Mouse (Mus musculus): ENCODE measurements around the gene Lemd1.
A peak's percentile ranks its signal among the peaks of the same experiment; 100 is the strongest.

The Lemd1 gene

GRCm38 (mm10) chr1:132291706-132292105 lies 100.5 kb downstream of the Lemd1 start:
- DNase-seq (ENCODE audit: low spot score) = peak; percentile 9

DNA sequence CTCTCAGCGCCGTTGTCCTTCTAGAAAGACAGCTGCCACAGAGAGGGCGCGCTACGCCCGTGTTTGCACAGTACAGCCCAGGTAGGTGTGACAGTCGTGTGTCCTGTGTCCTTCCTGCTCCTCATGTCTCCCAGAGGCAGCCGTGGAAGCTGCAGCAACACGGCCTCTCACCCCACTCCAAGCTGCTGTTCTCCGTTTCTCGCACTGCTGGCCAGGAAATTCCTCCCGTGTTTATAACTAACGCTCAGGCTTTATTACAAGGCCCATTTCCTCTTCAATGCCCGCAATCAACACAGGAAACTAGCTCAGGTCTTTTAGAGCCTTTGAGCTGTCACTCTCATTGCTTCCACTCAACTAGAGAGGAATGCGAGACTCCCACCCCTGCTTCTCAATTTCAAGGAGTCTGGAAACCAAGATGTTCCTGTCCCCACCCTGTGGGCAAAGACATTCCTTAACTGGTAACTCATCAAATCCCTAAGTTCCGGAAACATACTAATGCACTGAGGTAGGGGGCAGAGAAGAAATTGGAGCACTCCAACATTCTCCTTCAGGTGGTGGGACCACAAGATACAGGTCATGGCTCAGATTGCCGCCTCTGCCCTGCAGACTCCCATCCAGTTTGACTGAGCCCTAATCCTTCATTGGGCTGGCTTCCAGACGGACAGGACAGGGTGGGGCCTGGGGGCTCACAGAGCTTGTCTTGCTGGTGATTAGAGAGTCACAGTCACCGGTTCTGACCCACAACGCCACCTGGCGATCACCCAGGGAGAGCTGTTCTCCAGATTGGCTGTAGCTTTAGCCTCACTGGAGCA lies 101.3 kb downstream of the Lemd1 start:
- peak; percentile 58 for DNase-seq (ENCODE audit: low spot score)

DNA sequence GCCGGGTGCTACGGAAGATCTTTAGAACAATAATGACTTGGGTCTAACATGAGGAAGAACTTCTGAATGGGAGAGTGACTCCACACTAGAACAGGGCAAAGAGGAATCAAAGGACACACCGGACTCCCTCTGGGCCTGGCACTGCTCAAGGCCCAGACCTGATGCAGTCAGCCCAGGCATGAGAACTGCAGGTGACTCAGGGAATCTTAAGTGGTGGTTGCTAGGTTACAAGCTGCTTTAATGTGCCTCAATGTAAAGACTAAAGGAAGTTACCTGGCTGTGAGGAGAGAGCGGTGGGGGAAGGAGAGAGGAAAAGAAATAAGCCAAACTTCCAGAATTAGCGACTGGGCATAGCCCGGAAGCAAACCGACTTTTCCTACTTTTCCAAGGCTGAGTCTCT lies 104.3 kb downstream of the Lemd1 start:
- no peak for DNase-seq (ENCODE audit: low spot score)

DNA sequence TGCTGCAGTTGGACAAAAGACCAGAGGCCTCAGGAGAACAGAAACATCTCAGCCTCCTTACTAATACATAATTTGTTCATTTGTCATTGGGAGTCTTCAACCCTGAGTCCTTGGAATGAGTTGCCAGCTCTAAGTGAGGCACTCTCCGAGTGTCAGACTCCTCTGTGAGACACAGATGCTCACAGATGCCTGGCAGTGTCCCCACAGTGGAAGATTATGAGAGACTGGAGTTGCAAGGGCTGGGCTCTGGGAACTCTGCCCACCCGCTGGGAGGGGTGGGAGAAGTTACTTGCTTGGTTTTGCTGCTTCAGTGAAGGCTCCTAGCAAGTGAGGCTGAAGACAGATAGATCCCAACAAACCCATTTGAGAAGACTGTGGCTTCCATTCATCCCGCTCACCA lies 104.8 kb downstream of the Lemd1 start:
- peak; percentile 25 for DNase-seq (ENCODE audit: low spot score)

DNA sequence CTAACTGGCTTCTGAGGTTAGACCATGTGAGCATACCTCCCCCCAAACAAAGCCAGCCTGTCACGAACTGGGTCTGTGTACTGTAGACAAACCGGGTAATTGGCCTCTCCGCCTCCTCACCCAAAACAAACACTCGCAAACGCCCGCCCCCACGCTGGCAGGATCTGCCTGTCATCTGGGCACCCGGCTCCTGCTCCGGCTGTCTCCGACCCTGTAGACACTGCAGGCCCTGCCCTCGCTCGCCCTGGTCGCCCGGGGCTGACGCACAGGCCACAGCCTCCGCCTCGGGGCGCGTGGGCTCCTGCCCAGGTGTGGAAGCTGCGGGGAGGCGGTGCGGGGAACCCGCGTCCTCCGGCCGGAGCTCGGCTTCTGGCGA lies 107.2 kb downstream of the Lemd1 start, which contains the start of gene Klhdc8a:
Gene Klhdc8a (plus strand): TSS at position 202 of the 376 bp plus-strand sequence.
- DNase-seq (ENCODE audit: low spot score) = peak; percentile 55

DNA sequence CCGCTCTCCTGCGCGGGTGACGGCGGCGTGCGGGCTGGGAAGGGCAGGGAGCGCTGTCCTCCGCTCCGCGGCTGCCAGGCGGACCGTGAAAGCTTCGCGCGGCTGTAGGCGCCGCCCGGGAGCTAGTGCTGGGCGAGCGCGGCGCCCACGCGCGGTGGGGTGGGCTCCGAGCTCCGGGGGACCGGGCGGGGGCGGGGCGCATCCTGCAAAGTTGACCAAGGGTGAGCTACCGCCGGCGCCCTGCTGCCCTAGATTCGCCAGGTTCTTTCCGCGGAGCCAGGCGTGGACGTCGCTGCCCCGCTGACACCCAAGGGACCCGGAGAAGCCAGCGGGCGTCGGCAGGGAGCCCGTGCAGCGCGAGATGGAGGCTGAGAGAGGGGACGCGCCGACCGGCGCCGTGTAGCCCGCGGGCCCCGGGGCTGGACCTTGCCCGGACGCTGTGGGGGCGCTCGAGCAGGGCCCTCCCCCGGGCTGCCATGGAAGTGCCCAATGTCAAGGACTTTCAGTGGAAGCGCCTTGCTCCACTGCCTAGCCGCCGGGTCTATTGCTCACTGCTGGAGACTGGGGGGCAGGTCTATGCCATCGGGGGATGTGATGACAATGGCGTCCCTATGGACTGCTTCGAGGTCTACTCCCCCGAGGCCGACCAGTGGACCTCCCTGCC lies 107.7 kb downstream of the Lemd1 start:
- peak; percentile 18 for DNase-seq (ENCODE audit: low spot score)

GRCm38 (mm10) chr1:132299744-132300143 lies 108.5 kb downstream of the Lemd1 start:
- no peak for DNase-seq (ENCODE audit: low spot score)

GRCm38 (mm10) chr1:132301242-132301641 lies 110.0 kb downstream of the Lemd1 start:
- no peak for DNase-seq (ENCODE audit: low spot score)

- DNase-seq (ENCODE audit: low spot score) = no peak
Measured at GRCm38 (mm10) chr1:132302341-132302866, 111.2 kb downstream of the Lemd1 start.

DNA sequence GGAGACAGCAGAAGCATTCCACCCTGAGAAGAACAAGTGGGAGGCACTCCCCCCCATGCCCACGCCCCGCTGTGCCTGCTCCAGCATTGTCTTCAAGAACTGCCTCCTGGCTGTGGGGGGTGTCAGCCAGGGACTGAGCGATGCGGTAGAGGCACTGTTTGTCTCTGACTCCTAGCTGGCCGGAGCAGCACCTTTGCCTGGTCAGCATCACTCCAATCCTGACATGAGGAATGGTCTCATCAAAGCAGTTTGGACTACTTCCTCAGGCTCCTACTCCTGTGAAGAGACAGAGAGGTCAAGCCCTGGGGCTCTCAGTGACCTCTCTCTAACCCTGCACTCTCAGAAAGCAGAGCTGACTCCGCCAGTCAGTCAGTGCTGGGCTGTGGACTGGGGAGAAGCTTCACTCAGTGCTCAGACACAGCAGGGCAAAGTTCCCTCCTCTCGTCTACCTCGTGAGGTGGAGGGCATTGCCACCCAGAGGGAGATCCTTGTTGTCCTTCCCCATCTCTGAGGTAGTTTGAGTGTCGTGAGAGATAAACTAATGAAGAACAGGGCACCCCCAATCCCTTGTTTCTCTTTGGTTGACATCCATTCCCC lies 113.5 kb downstream of the Lemd1 start:
- no peak for DNase-seq (ENCODE audit: low spot score)

GRCm38 (mm10) chr1:132306160-132306559 lies 114.9 kb downstream of the Lemd1 start:
- DNase-seq (ENCODE audit: low spot score) = peak; percentile 53

DNA sequence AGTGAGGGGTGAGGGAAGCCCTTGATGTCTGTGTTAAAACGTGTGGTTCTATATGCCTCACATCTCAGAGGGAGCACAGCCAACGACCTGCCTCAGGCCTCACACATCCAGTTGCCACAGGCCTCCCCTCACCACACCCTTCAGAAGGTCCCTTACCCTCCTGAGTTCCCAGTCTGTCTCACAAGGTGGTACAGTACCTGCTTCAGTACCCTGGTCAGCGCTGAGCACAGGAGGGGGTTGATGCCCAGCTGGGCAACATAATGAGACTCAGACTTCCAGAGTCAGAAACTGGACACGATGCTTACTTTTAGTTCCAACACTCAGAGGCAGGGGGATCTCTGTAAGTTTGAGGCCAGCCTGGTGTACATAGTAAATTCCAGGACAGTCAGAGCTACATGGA lies 115.6 kb downstream of the Lemd1 start:
- no peak for DNase-seq (ENCODE audit: low spot score)

DNA sequence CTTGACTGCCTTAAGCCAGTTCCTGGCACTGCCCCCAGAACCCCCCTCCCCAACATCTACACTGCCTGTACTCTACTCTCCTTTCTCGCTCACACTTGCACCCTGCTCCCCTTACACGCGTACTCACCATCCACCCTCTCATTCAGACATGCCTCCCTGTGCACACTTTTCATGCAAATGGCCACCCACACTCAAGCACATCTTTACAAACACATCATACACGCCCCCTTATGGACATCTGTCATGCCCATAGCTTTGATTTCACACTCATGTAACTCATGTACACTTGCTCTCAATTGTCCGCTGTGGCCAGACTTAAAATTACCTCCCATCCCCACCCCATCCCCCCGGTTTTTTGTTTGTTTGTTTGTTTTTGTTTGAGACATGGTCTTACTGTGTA lies 116.7 kb downstream of the Lemd1 start:
- DNase-seq (ENCODE audit: low spot score) = no peak

- no peak for DNase-seq (ENCODE audit: low spot score)
Measured at GRCm38 (mm10) chr1:132308674-132309073, 117.4 kb downstream of the Lemd1 start.
